Mouse (Mus musculus) urinary bladder, postnatal 14 days (tissue): ENCODE measurements around the gene Sfpq.

ENCODE experiments used
- DNase-seq: peaks from one replicate; pipeline ENCODE4 v3.0.0; 2021; ENCODE audit warnings: low spot score

Gene Sfpq

DNA sequence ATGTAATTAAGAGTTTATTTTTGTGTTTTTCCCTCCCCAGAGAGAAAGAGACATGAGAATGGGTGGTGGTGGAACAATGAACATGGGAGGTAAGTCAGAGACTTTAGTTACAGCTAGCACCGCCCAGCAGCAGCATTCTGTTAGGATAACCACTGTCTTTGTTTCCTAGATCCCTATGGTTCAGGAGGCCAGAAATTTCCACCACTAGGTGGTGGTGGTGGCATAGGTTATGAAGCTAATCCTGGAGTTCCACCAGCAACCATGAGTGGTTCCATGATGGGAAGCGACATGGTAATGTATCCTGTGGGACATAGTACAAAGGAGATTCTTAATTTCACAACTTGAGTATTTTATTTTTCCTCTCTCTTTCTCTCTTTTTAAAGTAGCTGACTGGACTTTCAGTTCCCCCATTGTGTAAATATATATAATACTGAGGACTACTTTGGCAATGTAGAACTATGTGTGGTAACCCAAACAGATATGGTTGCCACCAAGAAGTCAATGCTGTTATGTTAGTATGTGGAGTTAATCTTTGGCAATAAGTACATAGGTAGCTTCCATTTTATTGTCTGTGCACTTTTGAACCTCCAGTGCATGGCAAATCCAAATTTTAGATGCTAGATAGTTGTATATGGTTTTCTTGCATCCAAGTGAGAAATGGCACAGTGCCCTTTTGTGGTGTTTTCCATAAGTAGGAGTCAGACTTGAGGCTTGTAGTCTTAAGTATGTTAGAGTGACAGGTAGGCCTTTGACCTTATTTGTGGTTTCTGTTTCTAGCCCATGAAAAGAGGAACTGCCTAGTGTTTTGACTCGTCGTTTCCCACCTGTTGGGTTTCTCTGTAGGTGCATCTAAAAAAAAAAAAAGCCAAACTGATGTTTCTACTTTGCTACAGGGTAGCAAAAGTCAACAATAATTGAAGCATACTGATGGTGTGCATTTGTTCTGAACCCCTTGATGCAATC, 6.4 kb downstream of the Sfpq start:
- peak; percentile 36 for DNase-seq

DNA sequence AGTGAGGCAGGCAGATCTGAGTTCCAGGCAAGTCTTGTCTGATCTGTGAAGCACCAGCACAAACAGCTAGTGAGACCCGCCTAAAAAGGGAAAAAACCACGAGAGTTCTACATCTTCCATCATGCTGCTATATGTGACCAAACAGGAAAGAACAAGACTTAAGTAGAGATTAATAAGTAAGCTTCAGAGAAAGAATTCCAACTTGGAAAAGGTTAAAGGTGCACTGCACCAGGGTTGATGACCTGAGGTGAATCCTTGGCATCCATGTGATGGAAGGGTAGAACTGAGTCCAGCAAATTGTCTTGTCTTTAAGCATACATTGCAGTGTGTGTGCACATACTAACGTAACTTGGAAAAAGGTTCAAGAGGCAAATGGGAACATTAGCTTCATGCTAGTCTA, 16.0 kb downstream of the Sfpq start:
- no peak for DNase-seq

DNA sequence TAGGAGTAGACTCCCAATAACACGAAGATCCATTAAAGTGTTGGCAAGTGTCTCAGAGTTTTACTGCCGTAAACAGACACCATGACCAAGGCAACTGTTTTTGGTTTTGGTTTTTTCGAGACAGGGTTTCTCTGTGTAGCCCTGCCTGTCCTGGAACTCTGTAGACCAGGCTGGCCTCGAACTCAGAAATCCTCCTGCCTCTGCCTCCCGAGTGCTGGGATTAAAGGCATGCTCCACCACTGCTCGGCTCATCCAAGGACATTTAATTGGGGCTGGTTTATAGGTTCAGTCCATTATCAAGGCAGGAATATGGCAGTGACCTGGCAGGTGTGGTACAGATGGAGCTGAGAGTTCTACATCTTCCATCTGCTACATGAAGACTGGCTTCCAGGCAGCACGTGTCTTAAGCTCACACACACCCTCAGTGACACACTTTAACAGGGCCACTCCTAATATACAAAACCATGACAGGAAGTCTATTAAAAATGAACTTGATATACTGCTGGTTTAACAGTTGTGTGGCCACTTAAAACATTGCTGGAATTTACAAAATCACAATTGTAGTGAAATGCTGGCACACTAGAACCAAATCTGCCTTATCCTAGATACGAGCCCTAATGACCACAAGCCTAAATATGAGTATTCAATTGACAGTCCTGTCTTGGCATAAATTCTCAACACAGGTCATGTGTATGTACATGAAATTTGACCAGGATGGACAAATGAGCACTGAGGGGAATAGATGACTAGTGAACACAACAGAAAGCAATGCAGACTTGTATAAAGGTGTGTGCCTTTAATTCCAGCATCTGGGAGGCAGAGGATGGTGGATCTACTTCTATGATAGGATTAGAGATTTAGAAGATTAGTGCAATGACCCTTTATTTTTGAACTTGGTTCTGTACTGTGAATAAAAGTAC, 17.0 kb downstream of the Sfpq start:
- DNase-seq = no peak

DNA sequence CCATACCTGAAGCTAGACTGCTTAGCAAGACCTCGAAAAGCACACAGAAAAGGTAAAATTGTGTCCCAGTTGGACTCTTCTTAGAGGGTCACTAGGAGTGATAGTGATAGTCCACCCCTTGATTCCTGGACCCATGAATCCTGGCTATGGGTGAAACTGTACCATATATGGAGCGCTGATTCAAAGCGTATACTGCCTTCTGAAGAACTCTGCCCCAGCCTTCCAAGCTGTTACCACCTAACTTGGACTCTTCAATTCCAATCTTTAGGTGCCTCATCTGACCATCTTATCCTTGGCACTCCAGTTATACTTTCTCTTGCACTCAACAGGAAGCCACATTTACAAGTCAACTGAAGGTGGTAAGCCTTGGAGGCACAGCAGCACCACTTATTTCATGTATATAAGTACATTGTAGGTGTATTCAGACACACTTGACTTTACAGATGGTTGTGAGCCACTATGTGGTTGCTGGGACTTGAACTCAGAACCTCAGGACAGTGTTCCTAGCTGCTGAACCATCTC, 17.8 kb downstream of the Sfpq start:
- no peak for DNase-seq

DNA sequence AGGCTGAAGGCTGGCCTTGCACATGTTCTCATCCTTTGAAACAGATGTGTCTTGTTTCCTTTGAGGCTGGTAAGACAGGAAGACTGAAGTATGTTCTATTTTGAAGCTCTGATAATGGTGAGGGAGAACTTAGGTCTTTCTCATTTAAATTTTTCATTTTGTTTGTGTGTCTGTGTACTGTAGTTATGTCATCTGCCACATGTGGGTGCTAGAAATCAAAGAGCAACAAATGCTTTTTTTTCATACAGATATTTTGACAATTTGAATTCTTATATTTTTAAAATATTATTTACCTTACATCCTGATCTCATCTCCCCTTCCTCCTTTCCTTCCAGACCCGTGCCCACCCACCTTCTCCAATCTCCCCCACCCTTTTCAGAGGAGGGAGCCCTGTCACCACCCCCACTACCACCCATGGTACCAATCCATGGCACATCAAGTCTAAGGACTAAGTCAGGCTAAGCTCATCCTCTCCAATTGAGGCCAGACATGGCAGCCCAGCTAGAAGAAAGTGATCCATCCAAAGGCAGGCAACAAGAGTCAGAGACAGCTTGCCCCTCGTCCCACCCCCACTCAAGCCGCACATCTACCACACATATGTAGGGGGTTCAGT, 18.9 kb downstream of the Sfpq start:
- no peak for DNase-seq

DNA sequence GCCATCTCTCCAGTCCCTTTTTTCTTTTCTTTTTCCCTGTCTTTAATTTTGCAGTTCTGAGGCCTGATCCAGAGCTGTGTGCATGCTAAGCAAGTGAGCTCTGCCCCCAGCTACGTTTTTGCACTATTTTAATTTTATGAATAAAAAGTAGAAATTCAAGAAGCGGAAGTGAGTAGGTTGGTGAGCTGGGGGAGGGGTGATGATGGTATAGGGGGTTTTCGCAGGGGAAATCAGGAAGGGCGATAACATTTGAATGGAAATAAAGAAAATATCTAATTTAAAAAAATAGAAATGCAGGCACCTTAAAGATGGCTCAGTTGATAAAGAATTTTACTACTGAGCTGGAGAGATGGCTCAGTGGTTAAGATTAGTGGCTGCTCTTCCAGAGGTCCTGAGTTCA, 22.4 kb downstream of the Sfpq start:
- DNase-seq = no peak

DNA sequence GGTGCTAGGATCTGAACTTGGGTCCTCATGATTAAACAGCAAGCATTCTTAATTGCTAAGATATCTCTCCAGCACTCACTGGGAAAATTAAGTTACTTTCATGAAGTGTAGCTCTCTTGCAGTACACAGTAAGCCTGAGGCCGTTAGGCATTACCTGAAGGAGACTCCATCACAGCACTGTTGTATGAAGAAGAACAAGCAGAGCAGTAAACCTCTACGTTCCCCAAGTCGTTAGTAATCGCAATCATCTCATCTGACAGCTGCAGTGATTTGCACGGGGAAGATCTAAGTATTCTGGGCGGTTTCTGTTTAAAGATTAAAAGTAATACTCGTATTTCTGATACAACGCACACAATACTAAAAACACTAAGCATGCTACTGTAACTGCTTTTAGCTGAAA, 30.0 kb downstream of the Sfpq start:
- no peak for DNase-seq

DNA sequence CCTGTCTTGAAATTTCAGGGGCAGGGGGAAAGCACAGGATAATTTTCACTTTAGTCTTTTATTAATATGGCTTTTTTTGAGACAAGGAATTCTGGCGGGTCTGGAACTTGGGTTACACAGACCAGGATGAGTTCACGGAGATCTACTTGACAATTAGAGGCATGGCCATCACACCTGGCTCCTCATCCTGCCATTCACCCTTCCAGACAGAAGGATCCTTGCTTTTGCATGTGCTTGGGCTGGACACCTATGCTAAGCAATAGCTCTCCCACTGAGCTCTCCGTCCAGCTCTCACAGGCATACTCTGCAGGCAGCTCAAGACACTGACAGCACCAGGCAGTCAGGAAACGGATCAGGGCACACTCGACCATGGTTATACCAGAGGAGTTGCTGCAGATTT, 31.9 kb downstream of the Sfpq start:
- DNase-seq = no peak

DNA sequence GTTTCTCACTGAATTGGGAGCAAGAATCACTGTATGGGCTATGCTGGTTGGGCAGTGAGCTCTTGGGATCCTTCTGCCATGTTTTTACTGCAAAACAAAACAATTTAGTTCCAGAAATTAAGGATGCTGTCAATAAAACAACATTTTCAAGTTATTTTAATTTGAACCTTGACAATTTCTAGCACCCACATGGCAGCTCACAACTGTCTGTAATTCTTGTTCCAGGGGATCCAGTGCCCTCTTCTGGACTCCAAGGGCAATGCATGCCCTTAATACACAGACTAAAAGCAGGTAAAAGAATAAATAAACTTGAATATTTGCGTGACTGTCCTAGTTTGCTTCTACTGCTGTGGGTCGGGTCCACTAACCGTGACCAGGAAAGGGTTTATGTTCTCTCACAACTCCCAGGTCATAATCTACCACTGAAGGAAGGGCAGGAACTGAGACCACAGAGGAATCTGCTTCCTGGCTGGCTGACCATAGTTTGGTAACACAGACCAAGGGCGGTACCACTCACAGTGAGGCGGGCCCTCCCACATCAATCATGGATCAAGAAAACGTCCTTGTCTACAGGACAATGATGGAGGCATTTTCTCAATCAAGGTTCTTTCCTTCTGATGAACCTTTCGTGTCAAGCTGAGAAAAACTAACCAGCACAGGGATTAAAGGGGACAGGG, 33.5 kb downstream of the Sfpq start:
- DNase-seq = no peak

DNA sequence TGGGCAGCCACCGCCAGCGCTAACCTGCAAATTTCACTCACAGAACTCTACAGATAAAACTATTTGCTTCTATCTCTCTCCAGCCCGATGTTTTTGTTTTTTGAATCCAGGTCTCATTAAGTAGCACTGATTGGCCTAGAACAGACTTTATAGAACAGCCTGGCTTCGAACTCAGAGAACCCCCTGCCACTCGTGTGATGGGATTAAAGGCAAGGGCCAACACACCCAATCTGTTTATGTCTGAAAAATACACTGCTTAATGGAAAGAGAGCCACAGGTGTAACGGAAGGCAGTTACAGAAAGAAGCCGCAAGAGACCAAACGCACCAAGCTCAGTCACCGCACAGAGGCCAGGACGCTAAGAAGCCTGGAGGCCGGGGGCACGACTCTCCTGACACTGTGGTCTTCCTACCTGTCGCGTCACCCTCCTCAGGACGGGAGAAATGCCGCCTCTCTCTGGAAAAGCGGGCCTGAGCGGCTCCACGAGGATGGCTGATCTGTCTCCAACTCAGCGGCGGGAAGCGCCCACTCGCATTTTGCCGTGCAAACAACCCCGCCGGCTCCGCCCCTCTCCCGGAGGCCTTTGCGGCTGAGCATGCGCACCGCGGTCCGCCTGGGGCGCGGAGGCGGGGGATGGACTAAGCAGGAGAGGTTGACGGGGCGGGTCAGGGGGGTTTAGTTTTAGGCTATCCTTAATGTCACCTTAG, 39.6 kb downstream of the Sfpq start, which contains the start of gene Zmym1:
Gene Zmym1 (minus strand): TSS at position 568 of the 706 bp plus-strand sequence.
- peak; percentile 92 for DNase-seq

DNA sequence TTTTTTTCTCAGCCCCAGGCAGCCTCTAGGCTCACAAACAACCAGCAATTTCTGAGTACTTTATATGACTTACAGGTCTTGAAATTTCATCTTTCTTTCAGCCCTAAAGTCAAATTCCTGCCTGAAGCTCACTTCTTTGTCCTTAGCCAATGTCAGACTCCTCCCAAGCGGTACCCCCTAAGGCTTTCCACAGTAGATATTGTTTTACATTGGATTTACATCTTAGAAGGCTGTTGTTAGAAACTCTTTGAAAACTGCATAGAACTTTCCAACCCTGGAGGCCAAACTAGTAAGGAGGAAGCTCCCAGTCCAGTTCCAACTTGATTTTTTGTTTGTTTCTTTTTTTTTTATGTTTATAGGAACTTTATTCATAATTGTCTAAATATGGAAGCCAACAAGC, 42.9 kb downstream of the Sfpq start:
- DNase-seq = no peak

DNA sequence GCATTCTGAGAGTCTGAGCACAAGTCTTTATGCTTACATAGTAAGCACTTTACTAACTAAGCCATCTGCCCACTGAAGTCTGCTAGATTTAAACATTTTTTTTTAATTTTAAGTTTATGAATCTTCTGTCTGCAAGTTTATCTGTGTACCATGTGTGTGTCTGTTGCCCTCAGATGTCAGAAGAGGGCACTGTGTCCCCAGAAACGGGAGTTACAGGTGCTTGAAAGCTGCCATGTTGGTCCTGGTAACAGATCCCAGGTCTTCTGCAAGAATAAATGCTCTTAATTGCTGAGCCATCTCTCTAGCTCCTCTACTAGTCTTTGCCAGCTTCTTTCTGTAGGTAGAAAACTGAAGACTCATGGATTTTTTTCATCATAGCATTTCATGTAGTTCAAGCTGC, 53.8 kb downstream of the Sfpq start:
- DNase-seq = no peak

DNA sequence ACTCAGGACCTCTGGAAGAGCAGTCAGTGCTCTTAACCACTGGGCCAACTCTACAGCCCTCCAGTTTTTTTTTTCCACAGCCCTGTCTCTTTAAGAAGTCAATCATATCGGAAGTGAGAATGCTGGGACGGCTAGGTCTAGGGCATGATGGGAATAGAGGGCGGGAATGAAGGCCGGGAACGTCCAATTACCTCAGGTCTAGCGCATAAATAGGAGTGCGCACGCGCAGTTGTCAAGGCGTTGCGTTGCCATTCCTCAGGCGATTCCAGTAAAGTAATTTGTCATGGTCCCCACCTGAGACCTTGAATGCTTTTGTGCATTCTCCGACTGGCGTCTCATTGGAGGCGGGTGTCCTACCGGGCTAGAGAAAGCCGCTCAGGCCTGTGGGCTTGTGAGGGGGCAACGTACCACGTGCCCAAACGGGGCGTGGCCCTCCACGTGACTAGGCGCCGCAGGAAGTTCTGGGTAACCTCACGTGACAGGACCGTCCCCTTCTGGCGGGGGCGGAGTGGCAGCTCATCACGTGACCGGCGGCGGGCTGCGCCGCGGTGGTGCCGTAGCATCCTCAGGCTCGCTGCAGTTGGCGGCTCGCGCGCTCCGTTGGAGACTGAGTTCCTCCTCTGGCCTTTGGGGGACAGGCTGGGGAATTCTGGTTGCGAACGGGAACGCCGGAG, 55.9 kb downstream of the Sfpq start, which contains the start of gene Zmym6:
Gene Zmym6 (plus strand): TSS at position 509 of the 674 bp plus-strand sequence.
- DNase-seq = peak; percentile 96

DNA sequence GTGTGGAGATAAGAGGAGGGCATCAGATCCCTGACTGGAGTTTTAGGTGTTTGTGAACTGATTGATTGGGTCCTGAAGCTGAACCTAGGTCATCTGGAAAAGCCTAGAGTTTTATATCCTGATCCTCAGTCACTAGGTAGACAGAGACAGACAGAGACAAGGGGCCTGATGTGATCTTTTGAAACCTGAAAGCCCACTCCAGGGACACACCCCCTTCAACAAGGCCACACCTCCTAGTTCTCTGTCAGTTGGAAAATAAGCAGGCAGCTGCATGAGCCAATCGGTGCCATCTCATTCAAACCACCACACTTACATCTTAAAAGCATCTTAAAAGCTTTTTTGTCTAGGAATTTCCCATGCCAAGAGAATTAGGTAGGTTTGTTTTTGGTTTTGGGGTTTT, 59.7 kb downstream of the Sfpq start:
- no peak for DNase-seq

DNA sequence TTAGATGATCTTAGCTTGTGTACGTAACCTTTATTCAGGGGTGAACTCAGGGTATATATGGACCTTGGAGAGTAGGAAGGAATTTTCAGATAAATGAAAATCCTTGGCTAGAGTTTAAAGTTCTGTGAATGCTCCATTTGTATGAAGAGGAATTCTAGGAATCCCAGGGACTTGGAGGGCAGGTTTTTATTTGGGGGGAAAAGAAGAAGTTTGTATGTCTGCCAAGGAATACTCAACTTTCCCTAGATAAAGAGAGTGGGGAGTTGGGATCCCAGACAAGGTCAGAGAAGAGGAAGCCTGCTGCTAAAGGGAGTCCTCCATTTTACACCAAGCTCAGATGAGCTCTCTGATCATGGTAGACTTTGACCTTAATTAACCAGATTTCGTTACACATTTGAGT, 62.0 kb downstream of the Sfpq start:
- no peak for DNase-seq

DNA sequence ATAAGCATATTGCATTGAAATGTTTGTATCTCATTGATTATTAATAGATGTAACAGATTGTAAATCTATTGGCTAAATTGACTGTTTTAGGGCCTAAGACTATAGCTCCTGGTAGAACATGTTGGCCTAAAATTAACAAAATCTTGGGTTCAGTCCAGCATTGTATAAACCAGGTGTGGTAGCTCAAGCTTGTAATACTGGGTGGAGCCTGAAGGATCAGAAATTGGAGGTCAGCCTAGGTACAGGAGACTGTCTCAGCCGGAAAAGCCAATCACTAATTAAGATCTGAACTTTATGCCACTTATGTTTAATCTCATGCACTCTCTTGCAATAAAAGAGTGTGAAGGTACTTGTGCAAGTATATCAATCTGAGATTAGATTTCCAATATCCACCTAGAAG, 64.6 kb downstream of the Sfpq start:
- no peak for DNase-seq
